Mouse (Mus musculus): ENCODE results near the gene Cdc42bpa. TPM values are rescaled to one million over a fixed set of nuclear protein-coding genes. Genes with fewer than 3 reads are reported as not detected.
"Not testable (repeated sequence)": the region's sequence is repeated elsewhere in the genome, so short reads cannot be mapped to it uniquely, and the experiment has no call there.

Cdc42bpa gene
- polyA plus RNA-seq, 1 experiment from 2014 or later: 11.0 TPM

DNA sequence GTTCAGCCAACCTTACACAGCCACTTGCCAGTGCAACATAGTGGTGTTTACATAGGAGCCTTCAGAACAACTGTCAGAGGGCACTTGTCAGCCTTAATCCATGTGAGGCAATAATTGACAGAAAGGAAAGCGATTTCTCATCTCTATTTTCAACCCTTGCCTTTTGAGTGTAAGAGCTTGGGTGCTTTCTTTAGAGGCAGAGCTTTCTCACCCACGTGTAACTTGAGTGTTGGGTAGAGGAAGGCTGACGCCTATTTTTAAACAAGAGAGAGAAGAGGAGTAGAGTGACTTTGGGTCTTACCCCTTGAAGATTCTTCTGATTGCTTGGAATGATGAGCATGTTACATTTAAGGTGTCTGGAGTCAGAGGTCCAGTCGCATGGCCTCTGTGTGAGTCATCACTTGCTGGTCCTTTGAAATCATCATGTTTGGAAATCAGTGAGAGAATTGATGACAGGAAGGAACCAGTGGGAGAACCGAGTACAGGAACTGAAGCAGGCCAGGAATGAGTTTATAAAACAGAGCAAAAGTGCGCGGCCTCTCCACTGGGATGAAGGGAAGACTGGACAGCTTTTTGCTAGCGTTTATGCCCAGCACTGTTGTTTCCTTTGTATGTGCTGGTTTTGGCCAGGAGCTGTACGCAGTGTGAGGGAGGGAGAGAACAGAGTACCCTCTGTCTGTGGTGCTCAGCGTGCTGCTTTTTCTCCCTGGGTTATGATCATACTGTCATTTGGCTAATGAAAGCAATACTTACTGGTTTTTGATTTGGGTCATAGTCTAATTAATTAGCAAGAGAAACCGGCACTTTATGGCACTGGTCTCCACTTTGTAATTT is 61.4 kb downstream of the Cdc42bpa start:
- Histone ChIP-seq H3K9me3 (no peaks in the 10 kb centered on the region), H3K4me3 (no peak overlapping the region), H3K27ac (no peak overlapping the region), H3K36me3 (no peaks in the 10 kb centered on the region), H3K27me3 (ENCODE audit: insufficient read depth, poor library complexity, severe bottlenecking) (no peaks in the 10 kb centered on the region), H3K4me1 (replicated peaks) (no peaks in the 10 kb centered on the region)
- WGBS: 77% methylated on average over 11 of the region's 11 CpGs
- DNase-seq (ENCODE audit: low spot score): no peak

DNA sequence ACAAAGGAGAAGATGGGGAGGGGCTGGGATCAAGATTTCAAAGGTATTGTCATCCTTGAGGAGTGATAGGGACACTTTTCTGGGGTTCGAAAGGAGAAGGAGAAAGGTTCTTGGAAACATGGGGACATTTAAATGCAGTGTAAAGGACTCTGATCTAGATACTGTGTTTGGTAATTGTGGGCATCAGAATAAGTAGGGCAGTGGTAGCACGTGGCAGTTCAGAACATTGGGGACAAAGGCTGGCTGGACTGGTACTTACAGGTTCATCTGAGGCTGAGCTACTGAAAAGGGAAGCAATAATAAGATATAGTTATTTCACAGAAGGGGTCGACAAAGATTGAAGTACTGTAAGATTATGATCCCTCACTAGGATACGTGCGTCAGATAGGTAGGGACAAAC is 63.2 kb downstream of the Cdc42bpa start:
- Histone ChIP-seq H3K27ac (no peak overlapping the region), H3K36me3 (no peaks in the 10 kb centered on the region), H3K9me3 (no peaks in the 10 kb centered on the region), H3K4me3 (no peak overlapping the region), H3K4me1 (replicated peaks) (no peaks in the 10 kb centered on the region), H3K27me3 (ENCODE audit: insufficient read depth, poor library complexity, severe bottlenecking) (no peaks in the 10 kb centered on the region)
- no peak for DNase-seq (ENCODE audit: low spot score)
- WGBS: 85% methylated on average over 5 of the region's 5 CpGs

DNA sequence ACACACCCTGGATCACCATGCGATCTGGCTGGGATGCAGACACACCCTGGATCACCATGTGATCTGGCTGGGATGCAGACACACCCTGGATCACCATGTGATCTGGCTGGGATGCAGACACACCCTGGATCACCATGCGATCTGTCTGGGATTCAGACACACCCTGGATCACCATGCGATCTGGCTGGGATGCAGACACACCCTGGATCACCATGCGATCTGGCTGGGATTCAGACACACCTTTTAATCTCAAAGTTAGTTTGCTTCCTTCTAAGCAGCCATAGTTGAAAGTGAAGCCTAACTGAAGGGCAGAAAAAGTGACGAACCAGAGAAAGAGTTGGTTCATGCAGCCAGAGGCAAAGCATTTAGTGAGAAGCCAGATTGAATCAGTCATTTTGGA is 69.6 kb downstream of the Cdc42bpa start:
- H3K9me3 ChIP-seq; H3K27me3 ChIP-seq (ENCODE audit: insufficient read depth, poor library complexity, severe bottlenecking); H3K4me3 ChIP-seq; H3K4me1 ChIP-seq (replicated peaks); H3K27ac ChIP-seq; H3K36me3 ChIP-seq; DNase-seq (ENCODE audit: low spot score): not testable (repeated sequence)
- 97% methylated on average over 5 of the region's 5 CpGs for WGBS

DNA sequence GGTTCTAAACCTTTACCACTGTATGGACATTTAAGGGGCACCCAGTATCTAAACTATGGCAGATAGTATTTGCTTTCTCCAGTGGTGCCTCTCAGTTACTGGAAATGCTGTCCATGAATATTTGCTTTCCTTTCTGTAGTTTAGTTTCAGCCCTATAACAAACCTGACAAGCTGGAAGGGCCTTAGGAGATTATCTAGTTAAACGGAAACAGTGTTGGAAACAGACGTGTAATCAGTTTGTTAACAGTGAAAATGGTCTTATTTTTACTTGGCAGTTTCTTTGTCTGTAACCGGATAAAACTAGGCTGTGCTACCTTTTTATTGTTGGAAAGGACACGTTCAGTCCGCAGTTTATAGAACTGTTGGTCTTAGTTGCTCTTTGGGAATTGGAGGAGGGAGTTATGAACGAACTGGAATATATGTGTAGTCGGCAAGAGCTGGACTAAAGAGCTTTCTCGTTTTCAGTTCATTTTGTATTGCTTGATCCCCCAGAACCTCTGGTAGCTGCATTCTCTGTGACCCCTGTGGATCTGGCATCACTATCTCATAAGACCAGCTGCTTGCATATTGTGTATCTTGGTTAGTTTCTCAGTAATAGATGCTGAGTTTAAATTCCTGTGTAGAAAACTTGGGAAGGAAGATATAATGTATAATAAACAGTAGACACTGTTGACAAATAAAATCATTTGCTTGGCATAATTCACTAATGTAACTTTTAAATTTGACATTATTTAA is 70.5 kb downstream of the Cdc42bpa start:
- Histone ChIP-seq H3K9me3 (no peaks in the 10 kb centered on the region), H3K4me1 (replicated peaks) (no peaks in the 10 kb centered on the region), H3K27me3 (ENCODE audit: insufficient read depth, poor library complexity, severe bottlenecking) (no peaks in the 10 kb centered on the region), H3K4me3 (no peak overlapping the region), H3K27ac (no peak overlapping the region), H3K36me3 (no peaks in the 10 kb centered on the region)
- WGBS: 89% methylated on average over 8 of the region's 8 CpGs
- no peak for DNase-seq (ENCODE audit: low spot score)

DNA sequence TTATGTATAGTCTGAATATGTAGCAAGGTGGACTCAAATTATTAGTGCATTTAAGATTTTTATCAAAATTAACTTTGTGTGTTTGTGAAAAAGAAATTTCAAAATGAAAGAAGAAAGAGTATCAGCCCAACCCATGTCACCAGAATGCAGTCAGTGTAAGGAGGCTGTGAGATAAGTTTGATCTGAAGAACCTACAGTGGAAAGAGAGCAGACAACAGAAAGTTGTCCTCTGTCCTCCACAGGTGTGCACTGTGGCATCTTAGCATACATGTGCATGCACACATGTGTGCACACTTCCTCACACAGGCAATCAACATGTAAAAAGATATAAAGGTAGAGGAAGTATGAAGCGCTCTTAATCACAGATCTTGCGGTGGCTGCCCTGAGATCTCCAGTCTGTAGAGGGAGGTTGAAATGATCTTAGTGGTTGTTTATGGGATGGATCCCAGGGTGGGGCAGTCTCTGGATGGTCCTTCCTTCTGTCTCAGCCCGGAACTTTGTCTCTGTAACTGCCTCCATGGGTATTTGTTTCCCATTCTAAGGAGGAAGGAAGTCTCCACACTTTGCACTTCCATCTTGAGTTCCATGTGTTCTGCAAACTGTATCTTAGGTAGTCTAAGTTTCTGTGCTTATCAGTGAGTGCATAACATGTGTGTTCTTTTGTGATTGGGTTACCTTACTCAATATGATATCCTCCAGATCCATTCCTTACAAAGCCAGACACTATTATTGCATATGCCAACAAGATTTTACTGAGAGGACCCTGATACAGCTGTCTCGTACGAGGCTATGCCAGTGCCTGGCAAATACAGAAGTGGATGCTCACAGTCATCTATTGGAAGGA is 71.7 kb downstream of the Cdc42bpa start:
- H3K4me3 ChIP-seq: no peak overlapping the region
- no peaks in the 10 kb centered on the region for H3K4me1 ChIP-seq (replicated peaks)
- no peaks in the 10 kb centered on the region for H3K9me3 ChIP-seq
- no peaks in the 10 kb centered on the region for H3K27me3 ChIP-seq (ENCODE audit: insufficient read depth, poor library complexity, severe bottlenecking)
- H3K27ac ChIP-seq: no peak overlapping the region
- no peaks in the 10 kb centered on the region for H3K36me3 ChIP-seq
- 94% methylated on average over 5 of the region's 5 CpGs for WGBS
- no peak for DNase-seq (ENCODE audit: low spot score)

DNA sequence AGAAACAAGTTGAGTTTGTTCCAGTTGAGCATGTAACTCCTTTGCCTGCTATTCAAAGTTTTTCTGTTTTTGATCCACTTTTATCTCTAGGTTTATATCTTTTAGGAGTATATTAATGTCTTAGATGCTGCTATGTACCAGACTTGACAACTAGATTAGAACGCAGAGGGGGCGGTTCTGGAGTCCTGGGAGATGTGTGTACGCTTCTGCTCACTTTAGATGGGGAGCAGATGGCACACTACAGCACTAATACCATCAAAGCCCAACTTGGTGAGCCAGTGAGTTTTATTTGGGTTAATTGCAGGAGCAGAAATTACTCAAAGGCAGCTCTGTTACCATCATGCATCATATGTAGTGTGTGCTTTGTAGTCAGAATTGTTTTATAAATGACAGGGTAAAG is 77.2 kb downstream of the Cdc42bpa start:
- Histone ChIP-seq H3K27me3 (ENCODE audit: insufficient read depth, poor library complexity, severe bottlenecking) (no peaks in the 10 kb centered on the region), H3K36me3 (no peaks in the 10 kb centered on the region), H3K4me1 (replicated peaks) (no peaks in the 10 kb centered on the region), H3K4me3 (no peak overlapping the region), H3K27ac (no peak overlapping the region), H3K9me3 (no peaks in the 10 kb centered on the region)
- DNase-seq (ENCODE audit: low spot score): no peak
- 91% methylated on average over 3 of the region's 3 CpGs for WGBS

DNA sequence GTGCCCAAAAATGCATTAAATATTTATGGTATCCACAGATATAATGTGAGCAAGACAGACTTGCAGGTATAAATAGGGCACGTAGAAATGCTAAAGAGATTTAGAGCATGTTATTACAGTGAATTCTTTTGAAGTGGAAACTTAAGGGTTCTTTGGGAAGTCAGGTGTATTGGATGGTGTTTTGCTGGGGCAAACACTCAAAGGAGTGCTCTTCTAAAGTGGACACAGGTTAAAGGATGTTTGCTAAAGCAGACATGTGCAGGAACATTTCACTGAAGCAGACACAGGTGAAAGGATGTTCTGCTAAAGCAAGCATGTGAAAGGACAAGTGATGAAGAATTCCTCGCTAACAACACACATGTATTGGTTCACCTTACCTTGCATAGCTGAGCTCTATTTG is 83.9 kb downstream of the Cdc42bpa start:
- Histone ChIP-seq H3K4me1 (replicated peaks) (no peaks in the 10 kb centered on the region), H3K4me3 (no peak overlapping the region), H3K36me3 (peaks cover 33% of the 10 kb centered on the region), H3K27me3 (ENCODE audit: insufficient read depth, poor library complexity, severe bottlenecking) (no peaks in the 10 kb centered on the region), H3K9me3 (peaks cover 14% of the 10 kb centered on the region; the same call in 1 of the 2 replicates), H3K27ac (no peak overlapping the region)
- DNase-seq (ENCODE audit: low spot score): no peak
- 91% methylated on average over 2 of the region's 2 CpGs for WGBS

DNA sequence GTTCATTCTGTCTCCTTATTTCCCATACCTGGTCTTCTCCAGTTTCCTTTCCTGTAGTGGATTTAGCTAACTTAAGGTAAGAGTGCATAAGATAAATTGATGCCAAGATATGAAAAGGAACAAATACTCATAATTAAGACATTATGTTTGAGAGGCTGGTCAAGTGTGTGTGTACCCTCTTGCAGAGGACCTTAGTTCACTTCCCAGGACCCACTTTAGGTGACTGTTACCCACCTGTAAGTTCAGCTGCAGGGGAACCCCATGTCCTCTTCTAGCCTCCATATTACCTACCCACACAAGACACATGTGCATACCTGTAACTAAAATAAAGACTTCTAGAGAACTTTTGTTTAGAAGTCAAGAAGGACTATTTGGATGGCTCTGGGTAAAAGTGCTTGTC is 84.9 kb downstream of the Cdc42bpa start:
- Histone ChIP-seq H3K27me3 (ENCODE audit: insufficient read depth, poor library complexity, severe bottlenecking) (no peaks in the 10 kb centered on the region), H3K27ac (no peak overlapping the region), H3K4me3 (no peak overlapping the region), H3K9me3 (peaks cover 14% of the 10 kb centered on the region; the same call in 1 of the 2 replicates), H3K4me1 (replicated peaks) (no peaks in the 10 kb centered on the region), H3K36me3 (peaks cover 33% of the 10 kb centered on the region)
- DNase-seq (ENCODE audit: low spot score): no peak

DNA sequence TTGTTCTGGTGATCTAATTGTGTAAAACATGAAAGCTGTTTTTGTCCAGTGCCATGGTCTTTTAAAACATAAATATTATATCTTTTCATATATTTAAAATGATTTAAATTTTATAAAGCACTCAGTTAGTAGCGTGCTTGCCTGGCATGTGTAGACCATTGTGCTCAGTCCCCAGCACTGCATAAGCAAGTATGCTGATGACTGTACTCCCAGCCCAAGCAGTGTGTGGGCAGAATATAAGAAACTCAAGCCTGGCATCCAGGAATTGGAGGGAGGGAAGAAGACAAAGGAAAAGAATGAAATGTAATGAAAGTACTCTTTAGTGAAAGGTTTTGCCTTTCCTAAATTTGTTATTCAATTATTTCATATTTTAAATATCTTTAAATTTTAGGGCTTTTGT is 128.9 kb downstream of the Cdc42bpa start:
- WGBS: 91% methylated on average over 1 of the region's 1 CpGs
- H3K4me3 ChIP-seq: no peak overlapping the region
- no peaks in the 10 kb centered on the region for H3K9me3 ChIP-seq
- no peak overlapping the region for H3K27ac ChIP-seq
- no peaks in the 10 kb centered on the region for H3K27me3 ChIP-seq (ENCODE audit: insufficient read depth, poor library complexity, severe bottlenecking)
- H3K36me3 ChIP-seq: peaks cover 4% of the 10 kb centered on the region; the same call in 1 of the 2 replicates
- H3K4me1 ChIP-seq (replicated peaks): no peaks in the 10 kb centered on the region
- no peak for DNase-seq (ENCODE audit: low spot score)

DNA sequence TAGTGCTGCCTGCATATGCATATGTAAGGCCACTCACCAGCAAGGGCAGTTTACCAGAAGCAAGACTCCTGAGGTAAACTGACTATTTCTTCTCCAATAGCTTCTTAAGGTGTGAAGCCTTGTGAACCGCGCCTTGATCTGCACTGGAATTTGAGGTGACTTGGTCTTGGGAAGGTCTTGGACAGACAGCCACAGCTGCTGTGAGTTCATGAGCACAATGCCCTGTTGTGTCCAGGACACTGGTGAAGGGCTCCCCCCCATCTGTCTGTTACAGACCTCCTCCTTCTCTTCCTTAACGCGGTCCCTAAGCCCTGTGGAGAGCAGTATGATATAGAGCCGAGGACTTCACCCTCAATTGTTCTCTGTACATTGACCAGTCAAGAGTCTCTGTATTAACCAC is 138.2 kb downstream of the Cdc42bpa start:
- H3K4me1 ChIP-seq (replicated peaks): 0 out of 2 replicates have a peak, but pooled peaks cover 3% of the 10 kb centered on the region
- 86% methylated on average over 5 of the region's 5 CpGs for WGBS
- no peaks in the 10 kb centered on the region for H3K9me3 ChIP-seq
- H3K27me3 ChIP-seq (ENCODE audit: insufficient read depth, poor library complexity, severe bottlenecking): no peaks in the 10 kb centered on the region
- peaks cover 23% of the 10 kb centered on the region for H3K36me3 ChIP-seq
- DNase-seq (ENCODE audit: low spot score): no peak
- no peak overlapping the region for H3K27ac ChIP-seq
- no peak overlapping the region for H3K4me3 ChIP-seq

DNA sequence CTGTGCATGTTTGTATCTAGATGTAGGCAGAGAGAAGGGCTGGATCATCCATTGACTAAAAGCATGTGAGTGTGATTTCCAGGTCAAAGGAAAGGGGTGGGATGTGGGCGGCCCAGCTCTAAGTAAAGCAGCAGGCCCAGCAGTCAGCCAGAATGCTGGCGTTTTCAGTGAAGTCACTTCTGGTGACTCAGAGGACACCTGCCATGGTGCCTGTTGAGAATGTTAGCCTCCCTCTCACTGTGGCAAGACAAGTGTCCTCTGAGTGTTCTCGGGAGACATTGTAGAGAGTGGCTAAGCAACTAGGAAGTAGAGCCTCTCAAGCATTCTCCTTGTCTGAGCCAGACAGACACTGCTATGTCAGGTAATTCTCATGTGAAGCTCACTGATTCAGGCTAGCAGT is 144.3 kb downstream of the Cdc42bpa start:
- H3K27ac ChIP-seq: no peak overlapping the region
- H3K9me3 ChIP-seq: no peaks in the 10 kb centered on the region
- whole genome bisulfite sequencing: 72% methylated on average over 3 of the region's 3 CpGs
- no peak overlapping the region for H3K4me3 ChIP-seq
- 0 out of 2 replicates have a peak, but pooled peaks cover 4% of the 10 kb centered on the region for H3K36me3 ChIP-seq
- peaks cover 9% of the 10 kb centered on the region; the same call in 1 of the 2 replicates for H3K4me1 ChIP-seq (replicated peaks)
- no peak for DNase-seq (ENCODE audit: low spot score)
- no peaks in the 10 kb centered on the region for H3K27me3 ChIP-seq (ENCODE audit: insufficient read depth, poor library complexity, severe bottlenecking)

DNA sequence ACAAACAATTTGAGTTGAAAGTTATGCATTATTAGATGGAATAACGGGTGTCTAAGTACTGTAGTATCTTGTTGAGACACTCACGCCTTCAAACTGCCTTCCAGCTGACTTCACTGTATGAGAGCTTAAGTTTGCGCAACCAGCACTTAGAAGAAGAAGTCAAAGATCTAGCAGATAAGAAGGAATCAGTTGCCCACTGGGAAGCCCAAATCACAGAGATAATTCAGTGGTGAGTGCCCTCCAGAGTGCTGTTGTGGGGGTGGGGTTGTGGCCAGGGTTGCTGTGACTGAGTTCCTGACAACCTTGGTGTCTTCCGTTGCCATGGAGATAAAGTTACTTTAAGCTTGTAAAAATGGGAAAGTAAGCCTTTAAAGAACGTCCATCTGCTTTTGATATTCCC is 148.8 kb downstream of the Cdc42bpa start:
- H3K4me3 ChIP-seq: no peak overlapping the region
- no peak for DNase-seq (ENCODE audit: low spot score)
- H3K4me1 ChIP-seq (replicated peaks): peaks cover 6% of the 10 kb centered on the region; the same call in 1 of the 2 replicates
- H3K9me3 ChIP-seq: no peaks in the 10 kb centered on the region
- WGBS: 78% methylated on average over 5 of the region's 5 CpGs
- no peaks in the 10 kb centered on the region for H3K27me3 ChIP-seq (ENCODE audit: insufficient read depth, poor library complexity, severe bottlenecking)
- peaks cover 6% of the 10 kb centered on the region for H3K36me3 ChIP-seq
- no peak overlapping the region for H3K27ac ChIP-seq
